Mouse (Mus musculus): ENCODE data around the gene Mfsd11. TPM values are rescaled to one million over a fixed set of nuclear protein-coding genes. Genes with fewer than 3 reads are reported as not detected.
"Not testable (repeated sequence)": the region's sequence is repeated elsewhere in the genome, so short reads cannot be mapped to it uniquely, and the experiment has no call there.

The Mfsd11 gene
- polyA plus RNA-seq, 1 experiment from 2014 or later, result 55.8 TPM

DNA sequence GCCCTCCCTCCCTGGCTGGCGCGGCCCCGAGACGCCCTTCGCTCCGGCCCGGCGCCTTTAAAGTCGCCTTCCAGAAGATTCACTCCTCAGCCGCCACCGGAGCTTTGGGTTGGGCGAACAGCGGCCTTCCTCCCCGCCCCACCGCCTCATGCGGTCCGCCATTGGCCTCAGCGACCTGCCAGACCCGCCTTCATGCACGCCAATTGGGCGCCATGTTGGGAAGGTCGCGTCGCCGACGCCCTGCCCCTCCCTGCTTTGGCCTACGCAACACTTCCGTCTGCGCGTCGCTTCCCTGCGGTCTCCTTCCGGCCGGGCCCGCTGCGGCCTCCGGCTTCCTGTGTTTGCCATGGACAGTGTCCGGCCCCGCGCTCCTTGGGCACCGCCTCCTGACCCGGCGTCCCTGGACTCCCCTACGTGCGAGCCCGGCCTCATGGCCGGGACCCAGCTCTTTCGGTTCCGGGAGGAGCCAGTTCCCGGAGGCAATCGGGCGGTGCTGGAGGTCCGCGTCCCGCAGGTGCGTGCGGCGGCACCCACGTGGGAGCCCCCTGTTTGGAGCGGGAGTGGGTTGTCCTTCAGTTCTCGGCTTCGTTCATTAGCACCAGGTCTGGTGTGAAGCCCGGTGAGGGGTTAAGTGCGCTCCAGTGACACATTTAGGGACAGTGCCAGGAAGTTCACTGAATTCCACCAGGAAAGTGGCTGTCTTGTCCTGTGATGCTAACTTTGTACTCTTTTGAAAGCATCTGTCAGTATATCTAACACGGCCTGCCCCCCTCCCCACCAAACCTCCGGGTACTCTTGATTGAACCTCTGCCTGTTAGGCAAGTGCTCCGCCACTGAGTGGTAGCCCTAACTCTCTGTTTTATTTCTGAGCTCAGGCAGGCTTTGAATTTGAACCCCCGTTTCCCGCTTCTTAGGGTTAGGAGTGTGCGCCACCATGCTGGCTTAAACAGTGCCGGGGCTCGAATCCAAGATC, 8.7 kb upstream of the Mfsd11 start, which contains the start of the genes Mettl23 and Jmjd6:
Gene Mettl23 (plus strand): TSS at position 18 of the 973 bp plus-strand sequence.
Gene Jmjd6 (minus strand): TSS at position 189 of the 973 bp plus-strand sequence.
- Histone ChIP-seq H3K27me3 (replicated peaks; ENCODE audit: control insufficient read depth, insufficient read depth, low read length) (no peaks in the 10 kb centered on the region), H3K4me2 (ENCODE audit: low read length) (peak within 1 kb of the TSS; percentile 79), H3K27ac (ENCODE audit: low read length) (peak within 1 kb of the TSS; percentile 95), H3K4me3 (replicated peaks; ENCODE audit: low read length) (peak within 1 kb of the TSS; percentile 83), H3K4me1 (replicated peaks; ENCODE audit: control insufficient read depth, insufficient read depth, low read length) (peaks cover 38% of the 10 kb centered on the region), H3K9me3 (ENCODE audit: control insufficient read depth, low read length) (no peaks in the 10 kb centered on the region), H3K36me3 (ENCODE audit: control insufficient read depth, insufficient read depth) (peaks cover 7% of the 10 kb centered on the region; the same call in 1 of the 2 replicates), H3K9ac (replicated peaks; ENCODE audit: low read depth, low read length) (peak within 1 kb of the TSS; percentile 88)
- under 1% methylated on average over 72 of the region's 72 CpGs for WGBS
- ATAC-seq, result peak; percentile 97

GRCm38 (mm10) chr11:116846593-116847181, 5.6 kb upstream of the Mfsd11 start:
- no peaks in the 10 kb centered on the region for H3K9me3 ChIP-seq (ENCODE audit: control insufficient read depth, low read length)
- peak overlapping the region; percentile 43; the same call in 1 of the 2 replicates for H3K27ac ChIP-seq (ENCODE audit: low read length)
- no peak overlapping the region for H3K9ac ChIP-seq (replicated peaks; ENCODE audit: low read depth, low read length)
- H3K27me3 ChIP-seq (replicated peaks; ENCODE audit: control insufficient read depth, insufficient read depth, low read length), result no peaks in the 10 kb centered on the region
- WGBS, result 86% methylated on average over 4 of the region's 4 CpGs
- H3K4me3 ChIP-seq (replicated peaks; ENCODE audit: low read length), result no peak overlapping the region
- H3K4me2 ChIP-seq (ENCODE audit: low read length), result no peak overlapping the region
- no peak for ATAC-seq
- H3K36me3 ChIP-seq (ENCODE audit: control insufficient read depth, insufficient read depth), result peaks cover 9% of the 10 kb centered on the region; the same call in 1 of the 2 replicates
- H3K4me1 ChIP-seq (replicated peaks; ENCODE audit: control insufficient read depth, insufficient read depth, low read length), result peaks cover 24% of the 10 kb centered on the region

DNA sequence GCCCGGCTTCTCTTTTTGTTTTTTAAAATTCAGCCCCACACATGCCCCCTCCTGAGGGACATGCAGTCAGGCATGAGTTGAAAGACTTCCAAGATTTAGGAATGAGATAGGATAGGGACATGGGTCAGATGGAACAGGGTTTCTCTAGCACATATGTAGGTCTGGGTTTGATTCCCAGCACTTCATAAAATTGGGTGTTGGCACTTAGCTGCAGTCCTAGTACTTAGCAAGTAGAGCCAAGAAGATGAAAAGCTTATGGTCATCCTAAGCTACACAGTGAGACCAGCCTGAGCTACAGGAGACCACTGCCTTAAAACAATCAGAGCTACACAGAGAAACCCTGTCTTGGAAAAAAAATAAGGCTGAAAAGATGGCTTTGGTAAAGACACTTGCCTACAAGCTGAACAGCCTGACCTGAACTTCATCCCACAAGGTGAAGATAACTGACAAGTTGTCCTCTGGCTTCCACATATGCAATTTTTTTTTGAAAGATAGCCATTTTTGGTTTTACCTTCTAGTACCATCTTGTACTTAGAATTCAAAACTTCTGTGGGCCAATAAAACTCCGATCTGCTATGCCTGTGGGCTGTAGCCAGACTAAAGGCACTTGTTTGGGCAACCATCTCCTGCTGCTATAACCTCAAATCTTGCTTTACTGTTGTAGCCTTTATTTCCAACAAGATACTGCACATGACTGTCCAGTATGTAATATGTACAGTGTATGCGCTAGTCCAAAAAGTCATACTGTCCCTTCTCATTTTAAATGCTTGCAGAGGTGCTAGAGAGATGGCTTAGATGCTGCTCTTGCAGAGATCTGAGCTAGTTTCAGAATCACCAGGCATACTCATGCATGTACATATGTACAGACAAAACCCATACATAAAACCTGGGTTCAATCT, 4.8 kb upstream of the Mfsd11 start:
- Histone ChIP-seq H3K4me1 (replicated peaks; ENCODE audit: control insufficient read depth, insufficient read depth, low read length) (peaks cover 18% of the 10 kb centered on the region), H3K27me3 (replicated peaks; ENCODE audit: control insufficient read depth, insufficient read depth, low read length) (no peaks in the 10 kb centered on the region), H3K4me3 (replicated peaks; ENCODE audit: low read length) (no peak overlapping the region), H3K4me2 (ENCODE audit: low read length) (no peak overlapping the region), H3K9ac (replicated peaks; ENCODE audit: low read depth, low read length) (no peak overlapping the region), H3K36me3 (ENCODE audit: control insufficient read depth, insufficient read depth) (peaks cover 9% of the 10 kb centered on the region; the same call in 1 of the 2 replicates), H3K9me3 (ENCODE audit: control insufficient read depth, low read length) (no peaks in the 10 kb centered on the region), H3K27ac (ENCODE audit: low read length) (no peak overlapping the region)
- ATAC-seq, result no peak
- WGBS, result 89% methylated on average over 3 of the region's 3 CpGs

DNA sequence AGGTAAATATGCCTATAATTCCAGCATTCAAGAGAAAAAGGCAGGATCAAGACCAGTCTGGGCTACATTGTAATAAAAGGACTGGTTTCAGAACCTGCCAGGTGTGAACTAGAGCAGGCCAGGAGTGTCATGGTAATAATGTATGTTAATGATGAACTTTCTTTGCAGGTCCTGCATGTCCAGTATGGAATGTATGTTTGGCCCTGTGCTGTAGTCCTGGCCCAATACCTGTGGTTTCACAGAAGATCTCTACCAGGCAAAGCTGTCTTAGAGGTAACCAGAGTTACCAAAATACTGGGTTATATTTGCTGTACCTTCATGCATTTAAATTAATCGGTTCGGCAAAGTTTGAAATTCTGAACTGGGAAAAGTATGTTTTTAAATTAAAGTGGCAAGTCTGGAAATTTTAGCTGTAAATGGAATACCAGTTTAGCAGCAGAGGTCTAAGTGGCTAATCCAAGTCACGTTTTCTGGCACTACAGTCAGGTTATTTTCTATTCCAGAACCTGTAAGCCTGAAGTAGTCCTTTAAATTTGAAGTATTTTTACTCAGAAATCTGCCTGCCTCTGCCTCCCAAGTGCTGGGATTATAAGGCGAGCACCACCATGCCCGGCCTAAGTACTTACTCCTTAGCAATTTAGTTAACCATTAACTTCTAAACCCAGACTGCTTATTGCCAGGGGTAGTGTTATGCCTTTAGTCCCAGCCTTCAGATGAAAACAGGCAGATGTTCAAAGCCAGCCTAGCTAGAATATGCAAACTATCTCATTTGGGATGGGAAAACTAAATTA, 4.0 kb upstream of the Mfsd11 start:
- Histone ChIP-seq H3K27me3 (replicated peaks; ENCODE audit: control insufficient read depth, insufficient read depth, low read length) (no peaks in the 10 kb centered on the region), H3K4me3 (replicated peaks; ENCODE audit: low read length) (no peak overlapping the region), H3K9ac (replicated peaks; ENCODE audit: low read depth, low read length) (no peak overlapping the region), H3K9me3 (ENCODE audit: control insufficient read depth, low read length) (no peaks in the 10 kb centered on the region), H3K4me1 (replicated peaks; ENCODE audit: control insufficient read depth, insufficient read depth, low read length) (peaks cover 18% of the 10 kb centered on the region), H3K4me2 (ENCODE audit: low read length) (no peak overlapping the region), H3K36me3 (ENCODE audit: control insufficient read depth, insufficient read depth) (peaks cover 9% of the 10 kb centered on the region; the same call in 1 of the 2 replicates), H3K27ac (ENCODE audit: low read length) (no peak overlapping the region)
- WGBS, result 82% methylated on average over 5 of the region's 5 CpGs
- no peak for ATAC-seq

DNA sequence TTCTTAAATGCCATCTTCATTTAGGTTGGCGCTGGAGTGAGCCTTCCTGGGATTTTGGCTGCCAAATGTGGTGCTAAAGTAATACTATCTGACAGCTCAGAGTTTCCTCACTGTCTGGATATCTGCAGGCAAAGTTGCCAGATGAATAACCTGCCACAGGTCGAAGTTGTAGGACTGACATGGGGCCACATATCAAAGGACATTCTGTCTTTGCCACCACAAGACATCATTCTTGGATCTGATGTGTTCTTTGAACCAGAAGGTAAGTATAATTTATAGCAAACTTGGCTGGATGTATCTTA, 3.4 kb upstream of the Mfsd11 start:
- not testable (repeated sequence) for H3K9ac ChIP-seq (replicated peaks; ENCODE audit: low read depth, low read length); H3K27me3 ChIP-seq (replicated peaks; ENCODE audit: control insufficient read depth, insufficient read depth, low read length); H3K4me2 ChIP-seq (ENCODE audit: low read length); H3K4me3 ChIP-seq (replicated peaks; ENCODE audit: low read length); H3K9me3 ChIP-seq (ENCODE audit: control insufficient read depth, low read length); ATAC-seq; H3K36me3 ChIP-seq (ENCODE audit: control insufficient read depth, insufficient read depth); H3K27ac ChIP-seq (ENCODE audit: low read length)
- peaks cover 18% of the 10 kb centered on the region for H3K4me1 ChIP-seq (replicated peaks; ENCODE audit: control insufficient read depth, insufficient read depth, low read length)
- 72% methylated on average over 2 of the region's 2 CpGs for WGBS

DNA sequence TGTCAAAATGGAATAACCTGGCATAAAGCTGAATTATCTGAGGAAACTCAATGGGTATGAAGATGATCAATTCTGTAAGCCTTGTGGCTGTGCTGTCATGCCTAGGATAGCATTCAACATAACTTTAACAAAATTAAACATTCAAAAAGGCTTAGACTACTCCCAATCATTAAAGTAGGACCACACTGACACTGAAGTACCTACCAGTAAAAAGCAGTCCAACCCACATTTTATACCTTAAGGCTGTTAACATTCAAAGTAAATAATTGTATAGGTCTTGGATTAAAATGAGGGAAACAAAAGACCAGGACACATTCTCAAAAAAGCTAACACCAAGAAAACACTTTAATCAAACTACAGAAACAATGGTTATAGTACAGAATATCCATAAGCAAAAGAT, 2.7 kb upstream of the Mfsd11 start:
- no peaks in the 10 kb centered on the region for H3K9me3 ChIP-seq (ENCODE audit: control insufficient read depth, low read length)
- no peak overlapping the region for H3K4me3 ChIP-seq (replicated peaks; ENCODE audit: low read length)
- peaks cover 9% of the 10 kb centered on the region; the same call in 1 of the 2 replicates for H3K36me3 ChIP-seq (ENCODE audit: control insufficient read depth, insufficient read depth)
- no peak overlapping the region for H3K27ac ChIP-seq (ENCODE audit: low read length)
- H3K4me2 ChIP-seq (ENCODE audit: low read length), result no peak overlapping the region
- no peak overlapping the region for H3K9ac ChIP-seq (replicated peaks; ENCODE audit: low read depth, low read length)
- H3K27me3 ChIP-seq (replicated peaks; ENCODE audit: control insufficient read depth, insufficient read depth, low read length), result no peaks in the 10 kb centered on the region
- ATAC-seq, result no peak
- H3K4me1 ChIP-seq (replicated peaks; ENCODE audit: control insufficient read depth, insufficient read depth, low read length), result peaks cover 16% of the 10 kb centered on the region

GRCm38 (mm10) chr11:116850085-116850484, 2.2 kb upstream of the Mfsd11 start:
- Histone ChIP-seq H3K9me3 (ENCODE audit: control insufficient read depth, low read length) (no peaks in the 10 kb centered on the region), H3K4me3 (replicated peaks; ENCODE audit: low read length) (no peak overlapping the region), H3K4me1 (replicated peaks; ENCODE audit: control insufficient read depth, insufficient read depth, low read length) (peaks cover 20% of the 10 kb centered on the region), H3K36me3 (ENCODE audit: control insufficient read depth, insufficient read depth) (peaks cover 9% of the 10 kb centered on the region; the same call in 1 of the 2 replicates), H3K9ac (replicated peaks; ENCODE audit: low read depth, low read length) (no peak overlapping the region), H3K27me3 (replicated peaks; ENCODE audit: control insufficient read depth, insufficient read depth, low read length) (no peaks in the 10 kb centered on the region), H3K27ac (ENCODE audit: low read length) (no peak overlapping the region), H3K4me2 (ENCODE audit: low read length) (peak overlapping the region; percentile 29; the same call in 1 of the 2 replicates)
- WGBS, result 45% methylated on average over 4 of the region's 4 CpGs
- no peak for ATAC-seq

- ATAC-seq, result no peak
- H3K27me3 ChIP-seq (replicated peaks; ENCODE audit: control insufficient read depth, insufficient read depth, low read length), result no peaks in the 10 kb centered on the region
- peak overlapping the region; percentile 84 for H3K4me2 ChIP-seq (ENCODE audit: low read length)
- H3K4me1 ChIP-seq (replicated peaks; ENCODE audit: control insufficient read depth, insufficient read depth, low read length), result peaks cover 23% of the 10 kb centered on the region
- peak overlapping the region; percentile 97; the same call in 1 of the 2 replicates for H3K9ac ChIP-seq (replicated peaks; ENCODE audit: low read depth, low read length)
- peaks cover 9% of the 10 kb centered on the region; the same call in 1 of the 2 replicates for H3K36me3 ChIP-seq (ENCODE audit: control insufficient read depth, insufficient read depth)
- H3K9me3 ChIP-seq (ENCODE audit: control insufficient read depth, low read length), result no peaks in the 10 kb centered on the region
- H3K27ac ChIP-seq (ENCODE audit: low read length), result no peak overlapping the region
- WGBS, result 20% methylated on average over 6 of the region's 6 CpGs
- H3K4me3 ChIP-seq (replicated peaks; ENCODE audit: low read length), result peak overlapping the region; percentile 65
These were observed 1.3 kb upstream of the Mfsd11 start for GRCm38 (mm10) chr11:116850833-116851477.

Measured in forebrain, embryonic 16.5 days (tissue).